Mouse (Mus musculus) liver, embryonic 14.5 days (tissue): Measurements from ENCODE around the gene Mettl7b.

Experiments used
- CTCF ChIP-seq: IDR thresholded peaks from 2 replicates; pipeline ENCODE4 v1.5.1; 2016; ENCODE audit warnings: antibody characterized with exemption, low read depth, control low read depth
- EP300 ChIP-seq: IDR thresholded peaks from 2 replicates; pipeline ENCODE4 v1.6.1; 2016; ENCODE audit warnings: antibody characterized with exemption, low read depth

GRCm38 (mm10) chr10:128912791-128913190 is 48.0 kb downstream of the Mettl7b start:
- TF ChIP-seq CTCF, result no peak
- no peak for TF ChIP-seq EP300
